Mouse (Mus musculus): ENCODE measurements around the gene Gm28047.

Gene Gm28047

DNA sequence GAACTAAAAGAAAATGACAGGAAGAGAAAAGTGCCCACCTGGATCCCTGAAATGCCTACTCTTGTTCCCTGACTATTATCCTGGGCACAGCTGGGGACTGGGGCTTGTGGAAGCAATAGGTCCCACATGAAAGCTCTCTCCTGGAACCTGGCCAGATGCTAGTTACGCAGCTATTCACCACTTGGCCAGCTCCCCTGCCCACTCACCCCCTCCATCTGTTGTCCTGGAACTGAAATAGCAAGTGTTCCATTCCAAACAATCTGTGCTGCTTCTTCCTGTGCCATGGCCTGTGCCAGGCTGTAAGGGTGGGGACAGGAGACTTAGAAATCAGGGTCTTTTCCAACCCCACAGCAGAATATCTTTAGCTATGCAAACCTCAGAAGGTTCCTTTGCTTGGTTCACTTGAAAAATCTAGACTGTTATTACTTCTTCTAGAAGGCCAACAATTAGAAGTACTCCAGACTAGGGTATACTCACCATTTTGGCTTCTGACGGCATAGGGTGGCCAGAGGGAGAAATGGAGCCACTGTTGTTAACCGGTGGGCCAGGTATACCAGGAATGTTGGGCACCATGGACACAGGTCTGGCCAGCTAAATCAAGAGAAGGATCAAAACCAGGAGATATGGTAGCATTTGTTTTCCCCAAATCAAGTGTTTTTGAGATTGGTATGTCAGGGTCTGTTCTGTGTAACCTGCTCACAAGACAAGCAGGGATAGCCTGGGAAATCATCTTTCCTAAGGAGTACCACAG is 78.0 kb downstream of the Gm28047 start:
- DNase-seq (ENCODE audit: low read depth, low spot score): no peak

DNA sequence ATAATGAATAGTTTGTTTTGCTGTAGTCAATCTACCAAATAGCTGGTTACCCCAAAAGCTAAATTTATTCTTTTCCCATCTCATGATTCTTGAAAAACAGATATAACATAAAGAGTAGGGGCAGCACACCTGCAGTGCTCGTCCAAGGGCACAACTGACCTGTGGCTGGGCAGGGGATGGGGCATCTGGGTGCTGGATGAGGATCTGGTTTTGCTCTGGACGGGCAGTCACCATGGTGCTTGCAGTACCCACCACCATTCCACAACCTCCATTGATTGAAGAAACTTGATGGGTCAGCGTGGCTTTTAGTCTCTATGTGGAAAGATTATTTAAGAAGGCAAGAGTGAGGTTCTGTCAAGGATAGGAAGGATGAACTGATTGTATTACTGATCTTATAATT is 78.6 kb downstream of the Gm28047 start:
- no peak for DNase-seq (ENCODE audit: low read depth, low spot score)

DNA sequence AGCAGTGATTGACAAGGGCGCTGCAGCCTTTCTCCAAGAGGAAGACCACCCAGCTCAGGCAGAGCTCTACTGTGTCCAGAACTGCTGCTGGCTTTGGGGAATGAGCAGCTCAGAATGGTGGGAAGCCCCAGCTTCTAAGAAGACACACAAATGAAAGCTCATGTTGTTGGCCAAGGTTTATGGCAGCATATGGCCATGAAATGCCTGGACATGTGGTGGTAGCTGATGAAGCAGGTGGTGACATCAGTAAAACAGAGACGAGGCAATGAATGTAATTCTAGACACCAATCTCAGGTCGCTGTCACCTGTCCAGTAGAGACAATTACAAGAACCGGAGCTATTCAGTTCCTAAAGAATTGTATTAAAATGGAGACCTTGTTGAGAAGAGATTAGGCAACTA is 80.1 kb downstream of the Gm28047 start:
- DNase-seq (ENCODE audit: low read depth, low spot score): no peak

DNA sequence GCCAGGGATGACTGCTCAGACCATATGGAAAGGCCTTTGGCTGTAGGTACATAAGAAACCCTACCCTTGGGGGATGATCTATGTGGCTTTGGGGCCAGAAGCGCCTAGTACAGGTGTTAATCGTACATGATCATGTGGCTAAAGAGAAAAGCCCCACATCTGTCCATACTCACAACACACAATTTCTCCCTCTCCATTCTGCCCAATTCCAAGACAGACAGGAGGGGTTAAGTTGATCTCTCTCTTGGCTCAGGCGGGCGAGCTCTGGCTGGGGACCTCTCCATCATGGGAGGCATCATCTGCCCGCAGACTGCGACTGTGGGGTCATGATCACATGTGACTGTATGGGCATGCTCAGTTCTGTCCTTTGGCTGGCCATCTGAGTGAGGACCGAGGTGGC is 90.9 kb downstream of the Gm28047 start:
- no peak for DNase-seq (ENCODE audit: low read depth, low spot score)

DNA sequence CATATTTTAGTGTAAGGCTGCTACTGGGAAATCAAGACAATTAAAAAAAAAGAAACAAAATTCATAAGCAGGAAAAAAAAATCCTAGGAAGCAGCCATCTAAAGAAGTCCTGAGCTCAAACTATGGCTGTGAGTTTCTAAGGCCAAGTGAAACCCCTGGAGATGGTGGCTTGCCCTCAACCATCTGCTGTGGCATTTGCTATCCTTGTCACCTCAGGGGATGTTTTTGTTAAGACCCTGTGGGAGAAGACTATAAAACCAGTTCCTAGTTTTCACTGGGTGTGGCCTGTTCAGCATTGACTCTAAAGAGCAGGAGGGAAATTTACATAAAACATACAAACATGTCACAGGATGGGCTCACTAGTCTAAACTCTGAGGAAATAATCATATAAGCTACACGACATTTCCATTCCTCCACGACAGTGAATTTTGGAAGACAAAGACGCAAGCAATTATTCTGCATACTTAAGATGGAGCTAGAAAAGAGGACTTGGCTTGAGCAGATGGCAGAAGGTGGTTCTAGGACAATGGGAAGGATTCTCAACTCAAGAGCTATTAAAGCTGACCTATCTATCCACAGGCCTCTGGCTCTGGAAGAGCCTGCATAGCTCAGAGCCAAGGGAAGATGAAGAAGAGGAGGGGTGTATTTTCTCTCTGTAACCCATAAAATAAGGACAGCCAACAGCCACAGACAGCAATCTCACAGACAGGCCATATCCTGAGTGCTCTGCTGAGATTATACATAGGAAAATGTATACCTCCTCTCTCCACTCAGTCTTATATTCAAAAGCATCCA is 92.6 kb downstream of the Gm28047 start:
- DNase-seq (ENCODE audit: low read depth, low spot score): no peak

DNA sequence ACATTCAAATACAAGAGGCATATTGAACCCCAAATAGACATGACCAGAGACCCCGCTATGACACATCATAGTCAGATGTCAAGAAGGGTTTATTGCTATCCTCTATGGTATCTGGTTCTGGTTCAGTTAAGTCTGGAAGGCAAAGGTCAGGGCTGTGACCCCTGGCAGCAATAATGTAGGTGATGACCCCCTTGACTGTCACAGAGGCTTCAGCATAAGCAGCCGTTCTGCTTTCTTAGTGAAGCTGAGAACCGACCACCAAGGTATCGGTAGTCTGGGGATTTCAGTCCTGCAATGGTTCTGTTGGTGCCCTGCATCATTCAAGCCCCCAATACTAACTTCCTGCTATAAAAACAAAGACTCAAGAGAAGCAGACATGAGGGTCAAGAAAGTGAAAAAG is 93.3 kb downstream of the Gm28047 start:
- DNase-seq (ENCODE audit: low read depth, low spot score): no peak

DNA sequence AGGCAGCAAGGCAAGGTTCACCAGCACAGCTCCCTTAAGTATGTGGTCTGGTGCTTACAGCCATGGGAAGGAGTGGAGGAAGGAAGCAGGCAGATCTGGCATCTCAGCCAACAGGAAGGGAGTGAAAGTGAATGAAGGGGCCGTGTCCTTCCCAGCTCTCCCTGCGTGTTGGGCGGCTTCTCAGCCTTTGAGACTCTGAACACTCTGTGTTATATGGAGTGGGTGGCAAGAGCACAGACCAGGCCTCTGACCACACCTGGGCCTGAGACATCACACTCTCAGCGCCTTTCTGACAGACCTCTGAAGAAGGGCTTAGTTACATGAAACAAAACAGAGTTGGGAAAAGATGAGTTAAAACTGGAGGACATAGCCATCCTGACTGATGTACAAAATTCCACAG is 94.3 kb downstream of the Gm28047 start:
- no peak for DNase-seq (ENCODE audit: low read depth, low spot score)

DNA sequence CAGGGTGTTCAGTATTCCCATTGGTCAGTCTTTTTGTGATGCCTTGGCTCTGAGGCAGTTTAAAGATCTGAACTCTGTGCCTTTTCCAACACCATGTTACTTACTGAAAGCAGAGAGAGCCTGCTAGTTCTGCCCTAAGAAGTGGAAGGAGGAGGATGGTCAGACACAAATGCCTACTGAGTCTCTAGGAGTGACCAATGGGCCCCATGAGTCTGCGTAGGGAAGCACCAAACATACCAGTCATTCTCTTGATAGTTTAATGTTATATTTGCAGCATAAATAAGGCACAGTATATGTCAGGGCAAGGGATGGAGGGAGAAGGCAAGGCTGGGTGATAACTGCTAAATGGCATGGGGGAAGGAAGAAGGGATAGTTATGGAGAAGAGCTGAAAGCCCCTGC is 96.5 kb downstream of the Gm28047 start:
- no peak for DNase-seq (ENCODE audit: low read depth, low spot score)

DNA sequence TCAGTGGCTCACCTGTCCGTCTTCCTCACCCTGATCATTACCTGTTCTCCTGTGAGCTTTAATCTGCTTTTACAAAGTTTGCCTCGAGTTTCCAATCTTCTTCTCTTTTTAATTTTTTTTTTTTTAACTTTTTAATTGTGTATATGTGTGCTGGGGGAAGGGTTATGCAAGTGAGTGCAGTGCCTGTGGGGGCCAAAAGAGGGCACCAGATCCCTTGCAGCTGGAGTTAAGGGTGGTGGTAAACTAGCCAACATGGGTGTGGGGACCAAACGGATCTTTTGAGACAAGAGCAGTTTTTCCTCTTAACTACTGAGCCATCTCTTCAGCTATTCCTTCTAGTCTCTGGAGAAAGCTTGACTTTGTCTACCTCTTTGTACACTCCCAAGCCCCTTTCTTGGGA is 96.9 kb downstream of the Gm28047 start:
- DNase-seq (ENCODE audit: low read depth, low spot score): no peak

DNA sequence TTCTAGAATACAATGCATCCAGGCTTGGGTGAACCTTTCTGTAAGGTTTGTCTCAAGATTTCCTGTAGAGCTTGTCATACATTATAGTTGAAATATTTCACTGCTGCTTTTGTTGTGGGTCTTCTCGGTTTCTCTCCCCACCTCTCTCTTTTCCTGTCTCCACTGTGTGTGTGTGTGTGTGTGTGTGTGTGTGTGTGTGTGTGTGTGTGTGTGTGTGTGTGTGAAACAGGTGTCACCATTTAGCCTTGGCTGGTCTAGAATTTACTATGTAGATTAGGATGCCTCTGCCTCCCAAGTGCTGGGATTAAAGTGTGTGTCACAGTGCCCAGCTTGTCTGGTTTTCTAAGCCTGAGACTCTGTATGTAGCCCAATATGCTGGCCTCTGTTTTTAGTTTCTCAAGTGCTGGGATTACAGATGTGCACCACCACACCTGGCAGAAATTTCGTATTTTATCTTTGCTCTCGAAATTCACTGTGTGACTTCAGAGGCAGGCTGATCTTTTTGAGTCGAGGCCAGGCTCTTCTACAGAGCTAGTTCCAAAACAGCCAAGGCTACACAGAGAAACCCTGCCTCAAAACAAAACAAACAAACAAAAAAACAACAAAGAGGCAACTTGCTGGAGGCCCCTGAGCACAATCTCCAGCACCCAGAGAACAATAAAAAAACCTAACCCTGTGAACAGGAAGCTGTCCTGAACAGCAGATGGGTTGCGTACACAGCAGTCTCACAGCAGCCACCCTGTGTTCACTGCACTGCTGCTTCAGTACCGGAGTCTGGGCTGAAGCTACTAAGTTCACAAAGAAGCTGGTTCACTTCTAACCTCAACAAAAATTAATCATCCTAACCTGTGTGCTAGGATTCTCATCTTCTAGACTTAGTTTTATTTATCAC is 98.5 kb downstream of the Gm28047 start:
- no peak for DNase-seq (ENCODE audit: low read depth, low spot score)

DNA sequence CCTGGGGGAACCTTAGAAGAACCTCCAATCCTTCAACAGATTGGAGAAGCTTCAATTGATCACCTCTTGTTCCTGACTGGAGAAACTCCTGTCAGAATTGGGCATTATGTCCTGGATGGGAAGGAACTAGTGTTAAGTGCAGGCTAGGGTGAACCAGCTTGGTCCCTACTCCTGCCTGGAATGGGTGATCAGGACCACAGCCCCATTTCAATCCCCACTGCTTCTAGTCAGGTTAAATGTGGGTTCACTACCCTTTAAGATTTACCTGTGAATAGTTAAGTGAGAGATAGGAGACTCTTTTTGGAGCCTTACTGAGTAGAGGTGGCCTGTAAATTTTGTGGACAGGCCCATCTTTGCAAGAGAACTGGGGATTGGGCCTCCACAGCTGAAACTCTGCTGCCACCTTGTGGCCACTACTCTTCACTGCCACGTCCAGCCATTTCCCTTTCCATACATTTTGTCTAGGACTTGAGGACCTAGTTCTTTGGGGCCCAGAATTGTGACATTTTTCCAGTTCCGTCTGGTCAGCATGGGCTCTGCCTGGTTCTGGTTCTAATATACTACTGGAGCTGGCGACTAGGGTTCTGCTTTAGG is 99.9 kb downstream of the Gm28047 start, which contains the start of gene Npff:
Gene Npff (minus strand): TSS at position 51 of the 594 bp plus-strand sequence.
- peak; percentile 62 for DNase-seq (ENCODE audit: low read depth, low spot score)

DNA sequence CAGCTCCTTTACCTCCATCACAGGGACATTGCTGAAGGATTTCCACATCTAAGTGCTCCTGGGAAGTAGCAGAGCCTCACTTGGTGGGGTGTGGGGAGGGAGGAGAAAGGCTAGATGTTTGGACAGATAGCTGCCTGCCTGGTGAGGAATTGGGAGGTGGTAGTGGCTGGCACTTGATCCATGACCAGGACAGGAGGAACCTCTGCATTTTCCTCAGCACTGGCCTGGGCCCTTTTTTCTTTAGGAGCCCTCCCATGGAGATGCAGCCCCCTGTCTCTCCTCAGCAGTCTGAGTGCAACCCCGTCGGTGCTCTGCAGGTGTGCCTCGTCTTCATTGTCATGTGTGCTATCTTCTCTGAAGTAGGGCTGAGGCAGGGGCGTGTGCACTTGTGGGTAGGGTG is 103.4 kb downstream of the Gm28047 start:
- DNase-seq (ENCODE audit: low read depth, low spot score): no peak

DNA sequence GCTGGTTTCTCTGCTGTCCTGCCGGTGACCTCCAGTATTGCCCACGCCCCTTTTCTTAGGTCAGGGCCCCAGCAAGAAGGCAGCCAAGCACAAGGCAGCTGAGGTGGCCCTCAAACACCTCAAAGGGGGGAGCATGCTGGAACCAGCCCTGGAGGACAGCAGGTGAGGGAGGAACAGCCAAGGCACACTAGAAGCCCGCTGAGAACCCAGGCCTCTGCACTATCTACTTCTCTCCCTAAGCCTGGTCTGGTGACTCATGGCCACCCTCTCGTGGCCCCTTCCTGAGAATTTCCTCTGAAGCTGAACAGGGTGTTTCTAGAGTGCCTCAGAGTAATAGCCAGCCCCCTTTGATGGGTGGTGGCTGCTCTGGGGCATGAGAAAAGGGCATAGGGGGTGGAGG is 104.5 kb downstream of the Gm28047 start:
- DNase-seq (ENCODE audit: low read depth, low spot score): no peak

DNA sequence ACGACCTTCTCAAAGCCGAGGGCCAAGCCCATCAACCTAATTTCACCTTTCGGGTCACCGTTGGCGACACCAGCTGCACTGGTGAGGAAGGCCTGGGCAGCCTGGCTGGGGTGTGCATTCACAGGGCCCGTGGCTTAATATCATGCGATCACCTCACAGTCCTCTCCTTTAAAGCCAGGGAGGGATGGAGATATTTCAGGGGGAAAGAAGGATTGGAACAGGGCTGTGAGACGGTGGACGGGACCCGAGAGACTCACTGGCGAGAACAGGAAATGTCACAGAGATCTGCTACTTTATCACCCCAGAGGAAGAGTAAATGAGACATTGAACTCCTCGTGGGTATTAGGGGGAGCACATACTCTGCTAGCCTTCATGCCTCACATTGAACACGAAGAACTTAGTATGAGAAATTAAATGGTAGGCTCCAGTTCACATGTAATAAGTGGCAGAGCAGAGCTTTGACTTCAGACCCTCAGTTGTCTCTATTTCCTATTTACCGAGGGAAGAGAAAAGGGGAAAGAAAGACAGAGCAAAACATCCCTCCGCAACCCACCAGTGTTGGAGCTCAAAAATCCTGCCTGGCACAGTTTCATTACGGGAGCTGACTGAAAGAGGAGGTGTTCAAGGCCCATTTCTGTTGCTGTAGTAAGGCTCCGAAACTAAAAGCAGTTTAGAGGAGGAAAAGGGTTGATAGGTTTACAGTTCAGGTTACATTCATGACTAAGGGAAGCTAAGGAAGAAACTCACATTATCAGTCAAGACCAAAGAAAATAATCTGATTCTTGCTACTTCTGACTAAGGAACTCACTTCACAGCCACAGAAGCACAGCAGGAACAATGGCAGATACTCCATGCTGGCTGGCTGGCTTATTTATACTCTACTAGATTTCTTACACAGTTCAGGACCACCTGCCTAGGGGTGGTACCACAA is 105.4 kb downstream of the Gm28047 start:
- DNase-seq (ENCODE audit: low read depth, low spot score): no peak

DNA sequence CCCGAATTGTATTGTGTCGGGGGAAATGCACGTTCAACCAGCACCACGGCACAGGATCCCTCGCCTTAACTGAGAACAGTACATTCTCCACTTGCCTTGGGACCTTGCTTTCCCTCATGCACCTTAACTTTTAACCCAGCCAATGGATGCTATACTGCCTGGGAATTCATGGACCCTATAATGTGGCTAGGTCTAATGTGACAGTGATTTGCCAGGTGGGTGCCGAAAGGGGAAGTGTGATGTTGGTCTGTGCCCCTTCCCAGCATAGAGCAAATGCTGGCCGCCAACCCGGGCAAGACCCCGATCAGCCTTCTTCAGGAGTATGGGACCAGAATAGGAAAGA is 106.0 kb downstream of the Gm28047 start:
- no peak for DNase-seq (ENCODE audit: low read depth, low spot score)

DNA sequence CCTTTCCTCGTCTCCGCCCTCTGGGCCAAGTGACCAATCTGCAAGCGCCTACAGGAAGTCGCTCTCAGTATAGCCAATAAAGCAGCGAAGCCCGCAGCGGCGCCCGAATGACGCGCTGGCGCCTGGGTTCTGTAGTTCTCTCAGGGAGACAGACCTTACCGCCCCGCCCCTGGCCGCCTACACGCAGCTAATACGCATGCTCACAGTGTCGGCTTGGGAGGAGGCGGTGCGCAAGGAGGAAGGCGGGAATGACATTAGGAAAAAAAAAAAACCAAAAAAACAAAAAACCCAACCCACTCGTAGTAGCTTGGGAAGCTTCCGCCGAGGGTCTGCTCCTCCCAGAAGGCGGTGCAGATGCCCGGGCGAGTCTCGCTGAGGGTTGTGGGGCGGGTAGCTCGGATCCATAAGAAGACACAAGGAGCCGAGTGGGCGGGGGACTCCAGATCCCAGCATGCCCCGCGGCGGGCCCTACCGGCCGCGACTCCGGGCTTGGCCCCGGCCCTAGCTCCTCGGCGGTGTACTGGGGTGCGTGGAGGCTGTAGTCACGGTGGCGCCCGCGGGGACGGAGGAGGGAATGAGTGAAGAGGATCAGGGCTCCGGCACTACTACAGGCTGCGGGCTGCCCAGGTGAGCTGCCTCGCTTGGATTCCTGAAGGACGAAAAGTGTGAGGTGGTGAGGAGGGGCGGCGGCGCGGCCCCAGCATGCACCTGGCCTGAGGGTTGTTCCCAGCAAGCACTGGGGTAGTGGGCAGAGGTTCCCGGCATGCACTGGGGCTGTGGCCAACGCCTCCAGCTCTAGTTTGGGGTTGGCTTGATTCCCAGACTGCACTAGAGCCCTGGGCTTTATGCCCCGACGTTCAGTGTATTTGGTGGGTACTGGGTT is 106.7 kb downstream of the Gm28047 start, which contains the start of gene Tarbp2:
Gene Tarbp2 (plus strand): TSS at position 217 of the 883 bp plus-strand sequence.
- DNase-seq (ENCODE audit: low read depth, low spot score): peak; percentile 99

DNA sequence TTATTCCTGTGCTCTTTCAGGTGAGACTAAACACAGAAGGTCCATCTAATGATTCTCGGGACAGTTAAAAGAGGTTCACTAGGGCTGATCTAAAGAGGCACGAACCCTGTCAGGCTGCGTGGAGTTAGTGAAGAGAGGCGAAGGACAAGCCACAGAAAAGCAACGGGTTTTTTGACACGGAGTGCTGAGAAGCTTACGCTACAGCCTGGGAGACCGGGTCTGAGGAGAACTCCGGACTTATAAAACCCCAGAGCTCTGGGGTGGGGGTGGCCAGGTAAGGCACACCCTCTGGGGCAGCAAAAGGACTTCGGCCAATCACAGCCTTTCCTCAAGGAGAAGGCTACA is 107.3 kb downstream of the Gm28047 start:
- DNase-seq (ENCODE audit: low read depth, low spot score): no peak

DNA sequence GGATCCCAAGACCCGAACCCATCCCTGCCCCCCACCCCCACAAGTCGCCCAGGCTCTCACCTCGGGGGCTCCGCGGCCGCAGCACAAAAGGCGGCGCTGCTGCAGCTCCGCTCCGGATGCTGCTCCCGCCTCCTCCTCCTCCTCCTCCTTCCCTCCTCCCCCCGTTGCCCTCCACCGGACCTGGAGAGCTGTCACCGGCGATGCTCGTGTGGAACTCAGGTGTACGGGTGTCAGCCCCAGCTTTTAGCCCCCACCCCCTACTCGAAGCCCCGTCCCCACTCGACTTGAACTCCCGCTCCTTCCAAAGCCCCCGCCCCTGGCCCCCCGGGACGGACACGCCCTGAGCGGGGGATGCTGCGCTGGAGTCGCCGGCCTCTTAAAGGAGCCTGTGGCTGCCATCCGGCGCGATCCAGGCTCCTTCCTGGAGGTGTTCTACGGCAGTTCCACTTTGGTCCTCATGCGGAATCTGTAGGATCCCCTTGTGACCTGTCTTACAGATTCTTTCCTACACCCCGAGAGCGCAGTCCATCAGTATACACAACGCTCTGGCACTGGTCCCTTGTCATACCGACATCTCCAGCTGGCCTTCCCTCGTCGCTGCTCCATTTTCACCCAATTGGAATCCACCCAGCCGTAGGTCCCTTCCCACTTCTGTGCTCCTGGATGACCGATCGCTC is 108.0 kb downstream of the Gm28047 start, which contains the start of gene Map3k12:
Gene Map3k12 (minus strand): TSS at position 337 of the 677 bp plus-strand sequence.
- DNase-seq (ENCODE audit: low read depth, low spot score): no peak

DNA sequence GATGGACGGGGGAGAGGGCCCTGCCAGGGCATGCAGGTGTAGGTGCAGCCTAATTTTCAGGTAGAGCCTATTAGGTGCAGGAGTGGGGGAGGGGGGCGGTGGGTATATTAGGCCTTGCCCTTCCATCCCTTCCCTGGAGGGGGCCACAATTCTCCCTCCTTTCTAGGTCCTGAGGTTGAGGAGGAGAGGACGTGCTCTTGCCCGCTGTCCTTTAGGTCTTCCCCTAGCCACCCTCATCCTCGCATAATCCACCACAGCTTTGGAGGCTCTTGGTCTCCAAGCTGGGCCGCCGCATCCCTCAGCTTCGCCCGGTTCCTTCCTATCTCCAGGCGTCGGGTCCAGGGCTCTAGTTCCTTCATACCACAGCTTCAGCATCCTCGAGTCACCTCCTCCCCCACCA is 108.6 kb downstream of the Gm28047 start:
- DNase-seq (ENCODE audit: low read depth, low spot score): no peak
